Mouse (Mus musculus): ENCODE results near the gene Trp53.
"Not testable (repeated sequence)": the region's sequence is repeated elsewhere in the genome, so short reads cannot be mapped to it uniquely, and the experiment has no call there.

The Trp53 gene

DNA sequence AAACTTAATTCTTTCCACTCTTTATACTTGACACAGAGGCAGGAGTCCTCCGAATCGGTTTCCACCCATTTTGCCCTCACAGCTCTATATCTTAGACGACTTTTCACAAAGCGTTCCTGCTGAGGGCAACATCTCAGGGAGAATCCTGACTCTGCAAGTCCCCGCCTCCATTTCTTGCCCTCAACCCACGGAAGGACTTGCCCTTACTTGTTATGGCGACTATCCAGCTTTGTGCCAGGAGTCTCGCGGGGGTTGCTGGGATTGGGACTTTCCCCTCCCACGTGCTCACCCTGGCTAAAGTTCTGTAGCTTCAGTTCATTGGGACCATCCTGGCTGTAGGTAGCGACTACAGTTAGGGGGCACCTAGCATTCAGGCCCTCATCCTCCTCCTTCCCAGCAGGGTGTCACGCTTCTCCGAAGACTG is at the start of gene Trp53, which contains the start of gene Wrap53:
Gene Trp53, plus strand, starts transcription at position 269 of the 424 bp plus-strand sequence.
Gene Wrap53, minus strand, starts transcription at position 165 of the 424 bp plus-strand sequence.
- DNase-seq (ENCODE audit: extremely low spot score, low spot score) = peak; percentile 84

DNA sequence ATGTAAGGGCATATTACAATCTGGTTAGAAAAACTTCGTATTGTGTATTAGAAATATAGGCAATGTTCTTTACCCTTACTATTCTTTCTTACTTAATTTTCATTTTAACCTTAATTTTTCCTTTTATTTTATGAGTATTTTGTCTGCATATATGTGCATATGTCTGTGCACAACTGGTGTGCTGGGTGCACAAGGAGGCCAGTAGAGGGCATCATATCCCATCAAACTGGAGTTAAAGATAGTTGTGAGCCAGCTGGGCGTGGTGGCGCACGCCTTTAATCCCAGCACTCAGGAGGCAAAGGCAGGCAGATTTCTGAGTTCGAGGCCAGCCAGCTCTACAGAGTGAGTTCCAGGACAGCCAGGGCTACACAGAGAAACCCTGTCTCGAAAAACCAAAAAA is 49.4 kb upstream of the Trp53 start:
- not testable (repeated sequence) for DNase-seq (ENCODE audit: extremely low spot score, low spot score)

DNA sequence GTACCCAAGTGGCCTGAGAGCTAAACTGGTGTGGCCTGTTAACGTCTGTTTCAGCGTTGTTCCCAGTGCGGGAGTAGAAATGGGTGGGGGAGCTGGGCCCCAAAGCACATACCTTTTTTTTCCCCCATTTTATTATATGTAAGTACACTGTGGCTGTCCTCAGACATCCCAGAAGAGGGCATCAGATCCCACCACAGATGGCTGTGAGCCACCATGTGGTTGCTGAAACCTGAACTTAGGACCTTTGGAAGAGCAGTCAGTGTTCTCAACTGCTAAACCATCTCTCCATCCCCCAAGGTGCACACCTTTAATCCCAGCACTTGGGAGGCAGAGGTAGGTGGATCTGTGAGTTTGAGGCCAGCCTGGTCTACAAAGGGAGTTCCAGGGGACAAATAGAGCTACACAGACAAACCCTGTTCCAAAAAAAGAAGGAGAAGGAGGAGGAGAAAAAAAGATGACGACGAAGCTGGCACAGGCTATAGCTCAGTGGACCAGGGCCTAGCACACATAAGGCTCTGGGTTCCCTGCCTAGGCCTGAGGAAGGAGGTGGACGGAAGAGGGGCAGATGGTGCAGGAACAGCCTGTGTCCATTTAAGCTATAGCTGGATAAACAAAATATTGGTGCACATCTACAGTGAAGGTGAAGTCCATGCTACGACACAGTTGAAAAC is 47.5 kb upstream of the Trp53 start:
- no peak for DNase-seq (ENCODE audit: extremely low spot score, low spot score)

DNA sequence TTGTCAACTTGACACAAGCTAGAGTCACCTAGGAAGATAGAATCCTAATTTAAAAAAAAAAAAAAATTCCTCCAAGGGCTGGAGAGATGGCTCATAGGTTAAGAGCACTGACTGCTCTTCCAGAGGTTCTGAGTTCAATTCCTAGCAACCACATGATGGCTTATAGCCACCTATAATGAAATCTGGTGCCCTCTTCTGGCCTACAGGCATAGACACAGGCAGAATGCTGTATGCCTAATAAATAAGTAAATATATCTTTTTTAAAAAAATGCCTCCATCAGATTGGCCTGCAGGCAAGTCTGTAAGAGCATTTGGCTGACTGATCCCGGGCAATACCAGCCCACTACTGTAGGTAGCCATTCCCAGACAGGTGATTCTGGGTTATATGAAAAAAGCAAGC is 45.2 kb upstream of the Trp53 start:
- no peak for DNase-seq (ENCODE audit: extremely low spot score, low spot score)

DNA sequence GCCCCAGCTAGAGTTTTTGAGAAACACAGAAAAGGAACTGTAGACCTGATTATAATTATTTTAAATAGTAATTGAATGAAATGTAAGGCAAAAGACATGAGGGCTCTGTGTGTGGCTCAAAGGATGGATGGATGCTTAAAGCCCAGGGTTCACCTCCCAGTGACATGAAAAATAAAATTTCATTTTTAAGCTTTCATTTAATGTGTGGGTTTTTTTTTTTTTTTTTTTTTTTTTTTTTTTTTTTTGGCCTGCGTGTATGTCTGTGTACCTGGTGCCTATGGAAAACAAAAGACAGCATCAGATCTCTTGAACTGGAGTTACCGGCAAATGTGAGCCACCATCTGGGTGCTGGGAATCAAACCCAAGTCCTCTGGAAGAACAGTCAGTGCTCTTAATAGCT is 39.5 kb upstream of the Trp53 start:
- no peak for DNase-seq (ENCODE audit: extremely low spot score, low spot score)

DNA sequence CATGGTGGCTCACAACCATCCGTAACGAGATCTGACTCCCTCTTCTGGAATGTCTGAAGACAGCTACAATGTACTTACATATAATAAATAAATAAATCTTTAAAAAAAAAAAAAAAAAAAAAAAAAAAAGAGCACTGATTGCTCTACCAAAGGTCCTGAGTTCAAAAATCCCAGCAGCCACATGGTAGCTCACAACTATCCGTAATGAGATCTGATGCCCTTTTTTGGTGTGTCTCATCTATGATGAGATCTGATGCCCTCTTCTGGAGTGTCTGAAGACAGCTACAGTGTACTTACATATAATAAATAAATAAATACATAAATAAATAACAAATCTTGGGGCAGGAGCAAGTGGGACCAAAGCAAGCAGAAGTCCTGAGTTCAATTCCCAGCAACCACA is 38.4 kb upstream of the Trp53 start:
- not testable (repeated sequence) for DNase-seq (ENCODE audit: extremely low spot score, low spot score)

DNA sequence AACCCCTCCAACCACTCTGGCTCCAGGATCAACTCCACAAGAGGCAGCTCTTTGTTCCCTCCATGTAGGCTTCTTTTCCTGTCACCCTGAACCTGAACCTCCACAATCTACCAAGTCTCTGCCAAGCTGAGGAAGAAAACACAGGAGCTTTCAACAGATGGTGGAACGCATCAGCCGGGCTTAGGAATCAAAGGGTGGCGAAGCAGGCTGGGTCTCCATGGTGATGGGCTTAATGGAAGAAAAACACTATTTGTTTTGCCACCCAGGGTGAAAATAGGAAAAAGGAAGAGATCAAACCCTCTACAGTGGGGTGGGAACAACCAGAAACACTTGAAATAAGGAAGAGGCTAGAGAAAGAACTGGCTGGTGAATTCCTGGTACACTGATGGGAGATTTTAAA is 36.6 kb upstream of the Trp53 start:
- no peak for DNase-seq (ENCODE audit: extremely low spot score, low spot score)

DNA sequence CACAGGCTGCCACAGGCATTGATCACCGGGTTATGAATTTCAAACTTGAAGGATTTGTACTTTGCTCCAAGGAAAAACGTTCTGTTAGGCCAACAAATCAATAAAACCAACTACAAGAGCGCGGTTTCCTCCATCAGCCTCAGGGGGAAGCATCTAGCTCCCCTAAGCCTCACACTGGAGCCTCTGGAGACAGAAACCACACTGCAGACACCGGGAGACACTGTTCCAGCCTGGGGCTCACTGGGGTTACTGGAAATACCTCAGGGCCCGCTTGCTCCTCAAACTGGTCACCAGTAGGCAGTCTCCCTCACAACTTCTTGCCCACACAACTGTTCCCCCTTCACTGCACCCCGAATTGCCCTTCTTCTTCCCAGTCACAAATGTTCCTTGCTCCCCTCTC is 34.2 kb upstream of the Trp53 start:
- no peak for DNase-seq (ENCODE audit: extremely low spot score, low spot score)

DNA sequence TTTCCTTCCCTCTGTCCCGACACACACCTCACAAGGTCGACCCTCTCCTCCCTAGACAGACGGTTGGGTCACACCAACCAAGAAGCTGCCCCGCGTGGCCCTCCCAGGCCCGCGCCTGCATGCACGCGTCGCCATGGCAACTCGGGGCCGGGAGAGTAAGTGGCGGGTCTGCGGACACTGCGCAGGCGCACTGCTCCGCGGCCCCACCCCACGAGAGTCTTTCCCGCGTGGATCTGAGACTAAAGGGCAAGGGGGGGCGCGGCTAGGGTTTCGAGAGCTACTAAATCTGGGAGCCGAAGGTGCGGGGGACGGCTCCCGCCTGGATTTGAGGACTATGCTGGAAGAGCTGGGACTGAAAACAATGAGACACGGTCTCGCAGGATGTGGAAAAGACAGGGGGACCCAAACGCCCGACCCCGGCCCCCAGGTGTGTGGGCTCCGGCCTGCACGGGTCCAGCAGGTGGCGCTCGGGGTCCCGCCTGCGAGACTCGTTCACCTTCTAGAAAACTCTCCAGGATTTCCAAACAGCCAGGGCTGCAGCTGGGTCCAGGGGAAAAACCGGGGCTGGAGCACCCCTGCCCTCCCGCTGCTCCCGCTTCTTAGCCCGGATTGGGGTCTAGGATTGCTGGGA is 33.6 kb upstream of the Trp53 start:
- peak; percentile 84 for DNase-seq (ENCODE audit: extremely low spot score, low spot score)

DNA sequence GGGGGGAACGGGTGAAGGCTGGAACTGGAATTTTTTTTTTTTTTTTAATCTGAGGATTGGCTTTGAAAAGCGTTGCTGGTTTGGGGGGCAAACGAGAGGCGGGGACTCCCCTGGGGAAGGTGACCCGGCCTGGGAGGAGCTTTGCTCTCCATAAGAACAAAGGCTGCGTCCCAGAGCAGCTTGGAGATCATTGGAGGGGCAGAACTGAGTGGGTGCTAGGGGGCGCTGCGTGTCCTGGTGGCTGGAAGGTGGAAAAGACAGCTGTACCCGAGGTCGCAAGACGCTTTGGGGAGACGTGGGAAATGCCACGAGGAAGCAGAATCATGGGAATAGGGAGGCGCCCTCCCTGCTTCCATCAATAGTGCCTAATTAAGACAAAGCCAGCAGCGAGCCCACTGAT is 33.1 kb upstream of the Trp53 start:
- peak; percentile 60 for DNase-seq (ENCODE audit: extremely low spot score, low spot score)

DNA sequence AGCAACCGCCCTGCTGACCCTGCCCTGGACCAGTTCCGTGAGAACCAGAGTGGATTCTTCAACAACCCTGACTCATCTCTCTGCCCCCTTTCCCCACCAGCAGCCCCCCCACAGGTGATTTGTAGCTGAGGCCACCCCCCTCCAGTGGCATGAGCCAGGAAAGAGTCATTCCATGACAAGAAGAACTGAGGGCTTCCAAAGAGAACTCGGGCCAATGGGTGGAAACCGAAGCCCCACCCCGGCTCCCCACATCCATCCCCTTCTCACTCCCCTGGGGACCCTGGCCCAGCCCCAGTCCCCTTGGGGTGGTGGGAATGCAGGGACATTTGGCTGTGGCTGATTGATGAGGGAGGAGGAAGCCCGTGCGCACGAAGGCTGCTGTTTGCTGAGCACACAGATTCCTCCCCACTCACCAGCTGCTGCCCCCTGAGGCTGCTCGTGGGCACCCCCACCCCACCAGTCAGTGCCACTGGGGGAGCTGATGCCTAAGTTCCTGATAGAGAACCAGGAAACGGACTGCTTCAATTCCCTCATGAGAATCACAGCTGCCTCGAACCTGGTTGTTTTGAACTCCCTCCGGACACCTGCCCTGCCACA is 31.0 kb upstream of the Trp53 start, which contains the start of gene Dnah2:
Gene Dnah2, minus strand, starts transcription at position 51 of the 597 bp plus-strand sequence.
- DNase-seq (ENCODE audit: extremely low spot score, low spot score) = no peak

DNA sequence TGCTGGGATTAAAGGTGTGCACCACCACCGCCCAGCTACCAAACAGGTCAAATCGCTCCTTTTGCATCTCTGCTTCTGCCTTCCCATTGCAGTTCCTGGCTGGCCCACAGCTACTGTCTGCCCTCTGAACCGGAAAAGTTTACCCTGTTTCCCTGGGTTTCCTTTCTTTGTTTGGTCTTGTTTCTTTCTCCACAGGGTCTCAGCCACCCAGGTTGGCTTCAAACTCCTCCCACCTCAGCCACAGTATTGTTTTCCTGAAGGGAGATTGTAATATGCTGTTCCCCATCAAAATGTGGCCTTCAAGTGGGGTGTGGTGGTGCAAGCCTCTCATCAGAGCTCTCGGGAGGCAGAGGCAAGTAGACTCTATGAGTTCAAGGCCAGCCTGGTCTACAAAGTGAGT is 28.8 kb upstream of the Trp53 start:
- DNase-seq (ENCODE audit: extremely low spot score, low spot score) = no peak

DNA sequence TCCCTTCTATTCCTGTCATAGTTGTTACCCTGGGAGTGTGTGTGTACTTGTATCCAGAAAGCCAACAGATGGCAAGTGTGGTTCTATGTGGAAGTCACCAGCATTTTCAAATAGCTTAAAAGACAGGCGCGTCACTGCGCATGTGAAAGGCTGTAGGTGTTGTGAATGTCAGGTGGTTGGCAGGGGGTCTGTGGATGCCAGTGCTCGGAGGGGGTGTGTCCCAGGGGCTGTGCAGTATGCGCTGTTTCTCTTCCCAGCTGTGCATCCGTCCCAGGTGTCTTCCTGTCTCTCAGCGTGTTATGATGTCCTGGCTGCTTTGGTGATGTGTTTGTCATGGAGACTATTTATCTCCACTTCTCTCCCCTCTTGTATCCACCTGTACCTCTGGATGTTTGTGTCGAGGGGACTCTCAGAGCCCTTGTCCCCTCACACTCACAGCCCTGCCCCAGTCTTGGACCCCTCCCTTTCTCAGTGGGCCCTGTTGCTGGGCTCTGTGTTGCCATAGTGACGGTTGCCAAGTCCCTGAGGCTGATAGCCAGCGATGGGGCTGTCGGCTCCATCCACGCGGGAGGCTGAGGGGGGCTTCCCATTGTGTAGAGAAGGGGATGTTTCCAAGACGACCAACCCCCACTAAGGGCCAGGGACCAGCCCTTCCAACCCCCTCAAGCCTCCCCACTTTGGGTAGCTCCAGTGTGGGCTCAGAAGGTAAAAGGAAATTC is 27.4 kb upstream of the Trp53 start:
- DNase-seq (ENCODE audit: extremely low spot score, low spot score) = peak; percentile 86

DNA sequence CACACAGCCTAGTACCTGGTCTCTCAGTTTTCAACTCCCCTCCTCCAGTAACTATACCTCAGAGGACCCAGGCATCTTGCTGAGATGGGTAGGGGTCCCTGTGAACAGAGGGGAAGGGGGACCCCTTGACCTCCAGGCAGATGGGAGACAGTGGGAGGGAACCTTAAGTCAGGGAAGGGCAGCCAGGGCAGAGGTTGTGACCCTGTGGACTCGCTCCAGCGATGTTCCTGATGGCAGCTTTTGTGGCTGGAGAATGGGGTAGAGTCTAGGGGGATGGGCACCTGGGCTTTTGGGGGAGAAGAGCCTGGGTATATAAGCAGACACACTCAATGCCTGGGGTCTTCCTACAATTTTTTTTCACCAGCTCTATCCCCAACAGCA is 26.8 kb upstream of the Trp53 start:
- DNase-seq (ENCODE audit: extremely low spot score, low spot score) = peak; percentile 50

DNA sequence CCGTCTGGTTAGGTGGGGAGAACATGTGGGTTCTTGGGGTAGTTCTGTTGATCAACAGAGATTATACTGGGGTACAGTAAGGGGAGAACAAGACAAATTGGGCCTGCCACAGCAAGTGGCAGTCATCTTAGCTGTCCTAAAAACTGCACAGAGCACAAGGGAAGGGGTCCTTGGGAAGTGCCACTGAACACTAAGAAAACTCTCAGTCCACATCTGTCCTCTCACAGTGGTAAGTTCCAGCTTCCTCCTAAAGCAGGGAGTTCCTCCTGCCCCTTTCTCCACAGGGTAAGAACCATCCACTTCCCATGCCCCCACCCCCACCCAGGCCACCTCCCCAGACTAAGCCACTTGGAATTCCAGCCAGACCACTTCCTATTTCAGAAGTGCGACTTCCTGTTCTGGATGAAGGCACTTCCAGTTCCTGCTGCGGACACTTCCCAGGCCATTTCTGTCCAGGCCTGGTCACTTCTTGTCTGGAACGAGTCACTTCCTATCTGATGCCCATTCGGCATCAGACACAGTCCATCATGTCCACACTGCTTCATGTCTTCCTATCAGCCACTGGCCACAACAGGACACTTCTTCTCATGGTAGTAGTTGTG is 25.5 kb upstream of the Trp53 start:
- no peak for DNase-seq (ENCODE audit: extremely low spot score, low spot score)

DNA sequence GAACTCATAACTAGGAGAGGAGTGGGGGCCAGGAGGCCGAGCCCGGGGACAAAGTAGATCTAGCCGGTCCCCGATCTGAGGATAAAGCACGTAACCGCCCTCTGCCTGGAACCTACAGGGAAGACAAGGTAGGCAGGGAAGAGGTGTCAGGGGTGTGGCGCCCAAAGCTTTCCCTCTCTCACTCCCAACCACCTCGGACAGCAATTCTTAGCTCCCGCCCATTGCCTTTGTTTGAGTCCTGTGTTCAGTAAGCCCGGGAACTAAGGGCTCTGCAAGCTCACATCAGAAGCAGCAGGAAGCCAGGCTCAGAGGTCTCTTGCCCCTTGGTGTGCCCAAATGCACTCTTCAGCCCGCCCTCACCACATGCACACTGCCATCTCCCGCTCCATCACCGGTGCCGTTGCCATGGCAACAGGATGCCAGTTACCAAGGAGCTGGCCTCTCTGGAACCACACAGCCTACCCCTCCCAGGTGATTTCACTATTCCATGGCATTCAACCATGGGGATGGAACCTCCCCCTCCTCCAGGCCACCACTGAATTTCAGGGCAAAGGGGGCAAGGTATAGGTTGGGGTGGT is 22.7 kb upstream of the Trp53 start:
- peak; percentile 57 for DNase-seq (ENCODE audit: extremely low spot score, low spot score)

DNA sequence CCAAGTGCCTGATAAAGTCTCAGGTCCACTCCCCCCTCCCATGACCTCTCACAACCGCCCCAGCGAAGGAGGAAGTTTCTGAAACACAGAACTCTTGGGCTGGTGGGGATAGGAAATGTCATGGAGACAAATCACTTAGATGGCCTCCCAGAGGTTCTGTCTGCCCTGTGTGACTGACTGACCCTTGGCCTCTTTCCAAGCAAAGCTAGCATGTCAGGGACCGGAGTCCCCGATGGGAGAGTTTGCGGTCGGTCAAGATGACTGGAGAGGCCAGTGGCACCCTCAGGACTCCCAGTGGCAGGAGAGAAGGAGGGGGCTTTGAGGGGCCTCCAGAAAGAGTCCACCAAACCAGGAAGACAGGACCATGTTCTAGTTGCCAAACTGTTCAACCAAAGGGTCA is 21.4 kb upstream of the Trp53 start:
- DNase-seq (ENCODE audit: extremely low spot score, low spot score) = no peak

DNA sequence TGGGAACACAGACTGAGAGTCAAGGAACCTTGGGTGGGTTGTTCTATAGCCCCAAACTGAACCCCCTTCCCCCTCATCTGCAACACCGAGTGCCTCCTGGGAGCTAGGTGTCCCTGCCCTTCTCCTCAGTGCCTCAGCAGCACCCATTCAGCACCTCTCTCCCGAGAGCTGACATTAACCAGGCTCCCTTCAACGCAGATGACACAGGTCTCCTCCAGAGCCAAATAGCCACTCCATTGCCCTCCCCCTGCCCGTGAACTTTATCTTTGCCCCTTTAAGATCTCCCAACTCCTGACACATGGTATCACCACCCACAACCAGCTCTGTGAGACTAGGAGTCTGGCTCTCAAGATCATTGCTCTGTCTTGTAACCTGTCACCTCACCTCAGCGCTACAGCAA is 21.0 kb upstream of the Trp53 start:
- peak; percentile 47 for DNase-seq (ENCODE audit: extremely low spot score, low spot score)

DNA sequence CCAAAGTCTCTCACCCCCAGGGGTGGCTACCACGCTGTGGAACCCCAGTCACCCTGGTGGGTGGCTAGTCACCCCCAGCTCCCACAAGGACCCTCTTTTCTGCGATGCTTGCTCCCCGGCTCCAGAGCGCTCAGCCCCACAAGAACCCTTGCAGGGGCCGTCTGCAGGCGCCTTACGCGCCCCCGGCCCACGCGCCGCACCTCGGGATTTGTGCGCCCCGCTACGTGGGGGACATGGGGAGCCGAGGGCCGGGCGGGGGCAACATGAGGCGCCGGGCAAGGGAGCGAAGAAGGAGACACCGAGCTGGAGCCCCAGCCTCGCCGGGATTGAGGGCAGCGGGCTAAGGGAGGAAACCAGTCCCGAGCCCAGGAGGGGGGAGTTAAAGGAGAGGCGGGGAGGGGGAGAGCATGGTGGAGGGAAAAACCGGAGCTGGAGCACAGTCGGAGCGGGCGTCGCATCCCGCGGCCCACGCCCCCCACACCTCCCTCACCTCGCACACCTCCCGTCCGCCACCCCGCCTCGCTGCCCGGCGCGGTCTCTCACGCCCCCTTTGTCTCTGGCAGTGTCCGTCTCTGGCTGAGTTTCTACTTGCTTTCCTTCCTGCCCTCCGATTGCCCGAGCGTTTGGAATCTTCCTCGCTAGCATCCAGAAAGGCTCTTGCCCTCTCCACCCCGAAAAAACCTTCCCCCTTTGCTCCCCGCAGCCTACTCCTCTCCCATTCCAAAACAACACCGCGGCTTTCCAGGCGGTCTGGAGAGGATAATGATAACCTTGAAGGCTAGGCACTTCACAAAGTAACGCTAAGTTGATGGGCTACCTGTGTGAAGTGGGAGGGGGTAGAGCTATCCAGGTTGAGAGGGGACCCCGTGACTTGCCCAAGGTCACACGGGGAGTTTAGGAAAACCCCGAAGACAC is 20.1 kb upstream of the Trp53 start, which contains the start of gene Efnb3:
Gene Efnb3, minus strand, starts transcription at position 355 of the 915 bp plus-strand sequence.
- DNase-seq (ENCODE audit: extremely low spot score, low spot score) = peak; percentile 79

Data from neural tube, embryonic 10.5 days (tissue).